Mouse (Mus musculus) small intestine, adult 2 months (tissue): ENCODE results near the gene Fah. TPM values are rescaled to one million over a fixed set of nuclear protein-coding genes. Genes with fewer than 3 reads are reported as not detected.

Source experiments
- H3K27ac ChIP-seq: fragments of 200-500 bp; 2 replicates; pipeline ENCODE4 v1.5.1; 2012; ENCODE audit warnings: low read depth, low read length, control low read depth, inconsistent platforms; ENCODE audit not compliant: insufficient read depth
- H3K27me3 ChIP-seq: fragments of 200-500 bp; 2 replicates; pipeline ENCODE4 v1.6.1; 2012; ENCODE audit warnings: mild to moderate bottlenecking, moderate library complexity, low read length, inconsistent platforms; ENCODE audit not compliant: control insufficient read depth, insufficient read depth
- H3K36me3 ChIP-seq: fragments of 200-500 bp; 2 replicates; pipeline ENCODE4 v1.6.1; 2012; ENCODE audit warnings: mild to moderate bottlenecking, low read length, control low read depth, inconsistent platforms; ENCODE audit not compliant: control insufficient read depth, insufficient read depth
- H3K4me1 ChIP-seq: fragments of 200-500 bp; 2 replicates; pipeline ENCODE4 v1.6.1; 2012; ENCODE audit warnings: low read length, inconsistent platforms, mixed read lengths; ENCODE audit not compliant: control insufficient read depth, insufficient read depth, insufficient read length
- H3K4me3 ChIP-seq: fragments of 200-500 bp; 2 replicates; pipeline ENCODE4 v1.5.1; 2012; ENCODE audit warnings: low read depth, mild to moderate bottlenecking, control low read depth, inconsistent platforms, low read length, moderate library complexity
- CTCF ChIP-seq: fragments of 200-500 bp; IDR thresholded peaks from 2 replicates; pipeline ENCODE4 v1.5.1; 2012; ENCODE audit warnings: low read depth, mild to moderate bottlenecking, control low read depth, inconsistent platforms, low read length, moderate library complexity, mixed read lengths; ENCODE audit not compliant: insufficient replicate concordance, insufficient read length; ENCODE audit errors: extremely low read depth
- POLR2A ChIP-seq: fragments of 200-500 bp; IDR thresholded peaks from 2 replicates; pipeline ENCODE4 v1.6.1; 2012; ENCODE audit warnings: low read depth, mild to moderate bottlenecking, control low read depth, inconsistent platforms, low read length, moderate library complexity
- WGBS: fragments of 180-500 bp; shearing (Covaris S2); methylation state at CpG from one replicate; pipeline ENCODE4 v1.1.7; 2018; 5-methylcytosine and 5-hydroxymethylcytosine counted together
- polyA plus RNA-seq: library from polyadenylated mRNA; depleted of rRNA; stranded (reverse); fragments of >200 nt; gene quantifications from 2 replicates; pipeline ENCODE4 v1.2.3, GENCODE M21; 2012

The Fah gene
- polyA plus RNA-seq, 1 experiment = 2.4 TPM

DNA sequence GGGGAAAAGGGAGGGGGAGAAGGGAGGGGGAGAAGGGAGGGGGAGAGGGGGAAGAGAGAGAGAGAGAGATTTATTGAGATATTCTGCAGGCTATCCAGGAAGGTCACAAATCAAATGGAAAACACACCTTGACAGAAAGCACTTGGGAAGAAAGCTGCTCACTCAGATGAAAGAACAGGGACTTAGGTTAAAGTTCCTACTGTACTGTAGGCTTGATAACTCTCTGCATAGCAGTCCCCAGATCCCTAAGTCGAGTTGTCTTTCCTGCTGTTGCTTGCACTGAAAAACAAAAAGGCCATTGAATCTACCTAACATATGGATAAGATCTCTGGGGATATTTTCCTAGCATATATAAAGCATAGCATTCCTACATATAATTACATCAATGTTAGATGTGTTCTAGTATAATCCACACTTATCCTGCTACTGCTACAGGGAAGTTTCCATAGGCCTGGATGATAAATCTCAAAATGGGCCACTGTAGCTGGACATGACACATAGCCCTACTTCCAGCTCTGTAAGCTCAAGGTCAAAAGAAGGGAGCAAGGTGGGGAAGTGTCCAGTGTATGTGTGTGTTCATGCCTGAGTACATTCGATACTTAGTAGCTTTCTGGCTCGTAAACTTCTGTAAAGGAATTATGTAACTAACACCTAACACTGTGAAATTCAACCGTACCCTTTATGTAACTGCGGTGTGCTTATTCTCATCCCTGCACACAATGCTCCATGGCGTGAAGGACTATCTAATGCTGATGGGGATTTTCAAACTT, 35.8 kb upstream of the Fah start:
- Histone ChIP-seq H3K4me3 (no peak overlapping the region), H3K36me3 (peaks cover 1% of the 10 kb centered on the region; the same call in 1 of the 2 replicates), H3K27ac (no peak overlapping the region), H3K27me3 (no peaks in the 10 kb centered on the region), H3K4me1 (peaks cover 7% of the 10 kb centered on the region; the same call in 1 of the 2 replicates)
- TF ChIP-seq POLR2A (no peak), CTCF (no peak)
- WGBS = 82% methylated on average over 6 of the region's 6 CpGs

DNA sequence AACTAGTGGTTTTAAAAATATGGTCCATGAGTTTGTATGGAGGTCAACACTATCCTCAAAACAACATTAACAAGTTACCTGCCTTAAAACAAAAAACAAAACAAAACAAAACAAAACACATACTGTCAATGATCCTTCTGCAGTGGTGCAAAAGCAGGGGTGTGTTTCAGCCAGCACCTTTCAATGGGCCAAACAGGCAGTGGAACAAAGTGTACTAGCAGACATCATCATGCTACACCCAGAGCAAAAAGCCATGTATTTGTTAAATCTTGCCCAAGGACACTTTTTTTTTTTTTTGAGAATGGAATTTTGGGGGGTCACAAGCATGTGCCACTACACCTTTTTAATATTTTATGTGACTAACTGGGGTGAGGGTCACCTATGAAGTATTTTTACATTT, 30.4 kb upstream of the Fah start:
- TF ChIP-seq CTCF = no peak
- no peak for TF ChIP-seq POLR2A
- Histone ChIP-seq H3K27ac (no peak overlapping the region), H3K27me3 (no peaks in the 10 kb centered on the region)

DNA sequence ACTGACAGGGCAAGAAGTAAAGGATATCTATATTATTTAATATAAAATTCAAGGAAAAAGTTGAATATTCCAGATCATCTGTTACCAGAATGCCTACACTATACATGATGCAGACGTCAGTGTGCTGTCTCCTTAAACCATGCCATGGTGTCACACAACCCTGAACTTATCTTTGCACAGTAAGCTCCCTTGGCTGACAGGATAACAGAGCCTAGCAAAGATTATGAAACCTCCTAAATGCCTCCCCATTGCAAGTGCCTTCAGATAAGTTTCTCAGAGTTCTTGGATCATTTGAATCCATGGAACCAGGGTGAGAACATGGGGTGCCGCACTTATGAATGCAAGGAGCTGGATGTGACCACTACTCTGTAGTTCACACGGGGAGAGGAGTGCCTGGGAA, 25.4 kb upstream of the Fah start:
- WGBS = 96% methylated on average over 3 of the region's 3 CpGs
- Histone ChIP-seq H3K27me3 (no peaks in the 10 kb centered on the region), H3K4me3 (no peak overlapping the region), H3K36me3 (peaks cover 20% of the 10 kb centered on the region), H3K4me1 (peaks cover 2% of the 10 kb centered on the region; the same call in 1 of the 2 replicates), H3K27ac (no peak overlapping the region)
- TF ChIP-seq CTCF = no peak

More for the DNA sequence above, 30.4 kb upstream of the Fah start:
- Histone ChIP-seq H3K4me3 (no peak overlapping the region), H3K4me1 (peaks cover 2% of the 10 kb centered on the region; the same call in 1 of the 2 replicates), H3K36me3 (peaks cover 16% of the 10 kb centered on the region)

- TF ChIP-seq POLR2A (no peak), CTCF (no peak)
- Histone ChIP-seq H3K36me3 (peaks cover 25% of the 10 kb centered on the region), H3K27ac (no peak overlapping the region), H3K27me3 (no peaks in the 10 kb centered on the region), H3K4me1 (no peaks in the 10 kb centered on the region), H3K4me3 (no peak overlapping the region)
- 97% methylated on average over 4 of the region's 4 CpGs for WGBS
Measured at GRCm38 (mm10) chr7:84623718-84624117, 17.2 kb upstream of the Fah start.

GRCm38 (mm10) chr7:84620956-84621355, 14.4 kb upstream of the Fah start:
- Histone ChIP-seq H3K27ac (no peak overlapping the region), H3K4me1 (no peaks in the 10 kb centered on the region), H3K36me3 (peaks cover 32% of the 10 kb centered on the region), H3K4me3 (no peak overlapping the region), H3K27me3 (no peaks in the 10 kb centered on the region)
- TF ChIP-seq POLR2A (no peak), CTCF (no peak)
- WGBS = 93% methylated on average over 3 of the region's 3 CpGs

GRCm38 (mm10) chr7:84618951-84619350, 12.4 kb upstream of the Fah start:
- 88% methylated on average over 2 of the region's 2 CpGs for WGBS
- Histone ChIP-seq H3K27me3 (no peaks in the 10 kb centered on the region), H3K36me3 (peaks cover 28% of the 10 kb centered on the region), H3K4me3 (no peak overlapping the region), H3K27ac (no peak overlapping the region), H3K4me1 (no peaks in the 10 kb centered on the region)
- TF ChIP-seq CTCF (no peak), POLR2A (no peak)

DNA sequence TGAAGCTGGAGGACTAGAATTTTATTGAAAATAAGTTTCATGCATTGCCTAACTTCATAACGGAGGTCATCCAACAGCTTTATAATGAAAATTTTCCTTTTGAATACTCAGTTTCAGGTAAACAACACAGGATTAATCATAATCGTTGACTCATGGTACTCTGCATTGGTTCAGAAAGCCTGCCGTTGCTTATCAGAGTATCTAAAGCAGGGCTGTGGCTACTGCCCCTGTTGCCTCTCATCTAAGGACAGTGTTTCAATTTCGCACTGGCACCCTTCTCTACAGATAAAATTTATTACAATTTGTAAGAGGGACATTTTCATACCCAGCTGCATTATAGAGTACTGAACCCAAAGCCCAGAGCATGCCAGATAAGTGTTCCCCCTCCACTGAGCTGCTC, 5.9 kb upstream of the Fah start:
- no peaks in the 10 kb centered on the region for H3K4me1 ChIP-seq
- TF ChIP-seq CTCF (no peak), POLR2A (no peak)
- WGBS = 71% methylated on average over 4 of the region's 4 CpGs
- peaks cover 15% of the 10 kb centered on the region for H3K36me3 ChIP-seq
- no peak overlapping the region for H3K27ac ChIP-seq
- H3K4me3 ChIP-seq = no peak overlapping the region
- H3K27me3 ChIP-seq = no peaks in the 10 kb centered on the region
